Mouse (Mus musculus) hindbrain, embryonic 14.5 days (tissue): Measurements from ENCODE around the gene Nav2. TPM values are rescaled to one million over a fixed set of nuclear protein-coding genes. Genes with fewer than 3 reads are reported as not detected.

Experiments used
- ATAC-seq: fragments of 200-750 bp; cut with Nextera tagmentation; 2 replicates; pipeline ENCODE4 v1.8.0; 2017; ENCODE audit warnings: moderate number of reproducible peaks, mild to moderate bottlenecking, moderate TSS enrichment, moderate library complexity; ENCODE audit not compliant: low FRiP score
- DNase-seq: peaks from one replicate; pipeline ENCODE4 v3.0.0-alpha.2; 2015; ENCODE audit warnings: low spot score
- H3K27ac ChIP-seq: fragments of 300-500 bp; sonication (generic); 2 replicates; pipeline ENCODE4 v1.5.1; 2014; ENCODE audit warnings: mild to moderate bottlenecking, moderate library complexity
- H3K27me3 ChIP-seq: fragments of 300-500 bp; sonication (generic); 2 replicates; pipeline ENCODE4 v1.6.1; 2014; ENCODE audit warnings: mild to moderate bottlenecking, low read length, mixed read lengths; ENCODE audit not compliant: control insufficient read depth, insufficient read depth
- H3K36me3 ChIP-seq: fragments of 300-500 bp; sonication (generic); replicated peaks from 2 replicates; pipeline ENCODE4 v1.6.1; 2014; ENCODE audit not compliant: control insufficient read depth, insufficient read depth
- H3K4me1 ChIP-seq: fragments of 300-500 bp; sonication (generic); replicated peaks from 2 replicates; pipeline ENCODE4 v1.6.1; 2014; ENCODE audit warnings: antibody characterized with exemption, low read length, mixed read lengths; ENCODE audit not compliant: control insufficient read depth, insufficient read depth
- H3K4me2 ChIP-seq: fragments of 300-500 bp; sonication (generic); replicated peaks from 2 replicates; pipeline ENCODE4 v1.6.1; 2014; ENCODE audit warnings: mild to moderate bottlenecking, moderate library complexity
- H3K4me3 ChIP-seq: fragments of 300-500 bp; sonication (generic); replicated peaks from 2 replicates; pipeline ENCODE4 v1.5.1; 2014; ENCODE audit warnings: mild to moderate bottlenecking, low read length
- H3K9ac ChIP-seq: fragments of 300-500 bp; sonication (generic); 2 replicates; pipeline ENCODE4 v1.6.1; 2014
- H3K9me3 ChIP-seq: fragments of 300-500 bp; sonication (generic); 2 replicates; pipeline ENCODE4 v1.6.1; 2016; ENCODE audit warnings: low read length; ENCODE audit not compliant: control insufficient read depth
- WGBS: fragments of 180-500 bp; shearing (Covaris S2); extraction: QIAGEN DNeasy Blood & Tissue Kit; methylation state at CpG from one replicate; pipeline ENCODE4 v1.1.7; 2014; 5-methylcytosine and 5-hydroxymethylcytosine counted together
- polyA plus RNA-seq: library from polyadenylated mRNA; unstranded; fragments of >200 nt; fragmentation: Nextera tagmentation; extraction: Ambion mirVana; gene quantifications from 2 replicates; pipeline ENCODE4 v1.2.1, GENCODE M21; 2014

Nav2 gene
- polyA plus RNA-seq, 1 experiment from 2014 or later: 28.2 TPM

DNA sequence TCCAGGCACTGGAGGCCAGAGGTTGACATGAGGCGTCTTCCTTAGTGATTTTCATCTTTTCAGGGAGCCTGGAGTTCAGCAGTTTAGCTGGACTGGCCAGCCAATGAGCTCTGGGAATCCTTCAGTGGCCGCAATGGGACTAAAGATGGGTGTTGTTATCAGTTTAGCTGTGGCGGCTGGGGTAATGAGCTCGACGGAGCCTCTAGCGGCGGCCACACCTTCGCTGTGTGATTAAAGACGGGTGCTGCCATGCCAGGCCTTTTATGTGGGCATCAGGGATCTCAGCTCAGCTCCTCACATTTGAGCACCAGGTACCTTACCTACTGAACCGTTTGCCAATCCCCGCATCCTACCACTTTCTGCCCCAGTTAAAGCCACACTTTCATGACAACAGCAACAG lies 37.2 kb upstream of the Nav2 start:
- Histone ChIP-seq H3K9ac (no peak overlapping the region), H3K27me3 (no peaks in the 10 kb centered on the region), H3K4me2 (no peak overlapping the region), H3K9me3 (no peaks in the 10 kb centered on the region), H3K4me3 (no peak overlapping the region), H3K4me1 (no peaks in the 10 kb centered on the region), H3K36me3 (0 out of 2 replicates have a peak, but pooled peaks cover 3% of the 10 kb centered on the region), H3K27ac (no peak overlapping the region)
- 93% methylated on average over 11 of the region's 11 CpGs for WGBS
- DNase-seq (no peak), ATAC-seq (no peak)

DNA sequence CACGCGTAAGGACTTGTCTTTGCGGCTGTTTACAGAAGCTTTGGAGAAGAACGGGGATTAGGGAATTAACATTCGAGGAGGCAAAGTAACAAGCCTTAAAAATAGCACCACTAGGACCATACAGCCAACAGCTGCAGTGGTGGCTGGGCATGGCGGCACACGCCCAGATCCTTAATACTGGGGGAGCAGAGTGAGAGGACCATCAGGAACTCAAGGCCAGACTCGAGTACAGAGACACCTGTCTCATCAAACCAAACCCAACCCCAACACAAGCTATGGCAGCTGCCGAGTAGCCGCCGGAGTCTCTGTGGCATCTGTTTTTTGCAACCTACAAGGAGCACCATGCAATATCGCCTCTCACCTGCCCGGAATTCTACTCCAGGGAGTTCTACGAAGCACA lies 33.4 kb upstream of the Nav2 start:
- DNase-seq (no peak), ATAC-seq (no peak)
- Histone ChIP-seq H3K27me3 (no peaks in the 10 kb centered on the region), H3K36me3 (0 out of 2 replicates have a peak, but pooled peaks cover 3% of the 10 kb centered on the region), H3K9ac (no peak overlapping the region), H3K4me3 (no peak overlapping the region), H3K4me2 (no peak overlapping the region), H3K4me1 (no peaks in the 10 kb centered on the region), H3K9me3 (no peaks in the 10 kb centered on the region), H3K27ac (no peak overlapping the region)
- WGBS: 97% methylated on average over 14 of the region's 14 CpGs

DNA sequence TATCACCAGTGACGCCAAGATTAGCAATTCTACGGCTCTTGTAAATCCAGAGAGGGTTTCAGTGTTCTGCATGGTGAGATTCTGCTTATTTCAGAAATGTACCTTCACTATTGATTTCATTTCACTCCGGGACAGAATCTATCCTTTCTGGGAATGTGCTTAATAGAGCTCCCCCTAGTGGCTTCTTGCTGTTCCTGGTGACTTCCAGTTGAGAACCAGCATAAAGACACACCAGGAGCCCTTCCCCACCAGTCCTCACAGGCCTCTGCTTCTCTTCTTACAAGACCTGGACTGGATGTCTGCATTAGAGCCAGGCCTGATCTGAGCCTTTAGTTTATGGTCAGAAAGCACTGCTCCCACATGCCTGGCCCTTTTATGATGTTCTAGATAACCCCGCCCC lies 32.0 kb upstream of the Nav2 start:
- WGBS: 69% methylated on average over 4 of the region's 4 CpGs
- Histone ChIP-seq H3K36me3 (0 out of 2 replicates have a peak, but pooled peaks cover 3% of the 10 kb centered on the region), H3K27me3 (no peaks in the 10 kb centered on the region; the same call in 1 of the 2 replicates), H3K9me3 (no peaks in the 10 kb centered on the region), H3K4me2 (no peak overlapping the region), H3K4me1 (peaks cover 5% of the 10 kb centered on the region; the same call in 1 of the 2 replicates), H3K9ac (no peak overlapping the region), H3K4me3 (no peak overlapping the region), H3K27ac (no peak overlapping the region)
- no peak for ATAC-seq
- peak; percentile 77 for DNase-seq

DNA sequence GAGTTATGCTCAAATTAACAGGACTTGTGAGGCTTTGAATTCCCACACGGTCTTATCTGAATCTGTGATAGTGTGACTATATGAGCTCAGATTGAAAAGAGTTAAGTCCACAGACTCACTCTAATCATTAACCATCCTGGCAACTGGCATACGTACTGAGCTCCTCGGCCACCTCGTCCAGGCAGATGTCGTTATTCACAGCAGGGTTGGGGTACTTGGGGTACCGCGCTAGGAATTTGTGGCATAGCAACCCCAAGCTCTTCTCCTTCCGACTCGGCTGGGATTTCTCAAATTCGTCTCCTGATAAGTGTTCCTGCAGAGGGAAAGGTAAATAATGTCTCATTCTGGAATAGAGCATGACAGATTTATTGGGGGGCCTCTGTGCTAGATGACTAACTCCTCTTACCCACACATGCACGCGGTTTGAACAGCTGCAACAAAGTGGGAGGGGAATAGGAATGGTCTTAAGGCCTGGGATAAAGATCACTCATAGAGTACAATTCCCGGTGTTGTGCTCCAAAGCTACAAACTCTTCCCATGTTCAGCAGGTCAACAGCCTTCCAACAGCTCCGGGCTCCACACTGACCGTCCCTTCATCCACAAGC lies 30.6 kb upstream of the Nav2 start:
- no peak overlapping the region for H3K9ac ChIP-seq
- H3K27me3 ChIP-seq: peaks cover 11% of the 10 kb centered on the region
- DNase-seq (no peak), ATAC-seq (no peak)
- 79% methylated on average over 15 of the region's 15 CpGs for WGBS
- H3K4me2 ChIP-seq: no peak overlapping the region
- no peak overlapping the region for H3K27ac ChIP-seq
- H3K36me3 ChIP-seq: 0 out of 2 replicates have a peak, but pooled peaks cover 3% of the 10 kb centered on the region
- H3K4me3 ChIP-seq: no peak overlapping the region
- H3K4me1 ChIP-seq: peaks cover 5% of the 10 kb centered on the region; the same call in 1 of the 2 replicates
- H3K9me3 ChIP-seq: no peaks in the 10 kb centered on the region

DNA sequence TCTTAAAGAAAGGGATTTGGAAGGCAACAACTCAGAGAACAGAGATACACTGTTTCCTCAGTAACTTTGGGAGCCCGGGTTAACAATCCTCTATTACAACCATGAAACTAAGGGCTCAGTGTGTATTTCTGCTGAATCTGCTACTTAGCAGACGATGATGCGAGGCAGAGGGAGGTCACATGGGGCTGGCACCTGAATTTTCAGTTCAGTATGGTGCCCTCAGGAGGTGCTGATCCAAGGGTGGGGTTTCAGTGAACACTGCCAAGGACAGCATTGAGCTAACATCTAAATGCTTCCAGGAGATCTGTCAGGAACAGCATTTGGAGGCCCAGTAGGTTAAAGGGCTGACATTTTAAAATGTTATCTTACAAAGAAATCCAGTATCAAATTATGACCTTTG lies 28.9 kb upstream of the Nav2 start:
- H3K9me3 ChIP-seq: no peaks in the 10 kb centered on the region
- H3K4me3 ChIP-seq: no peak overlapping the region
- no peaks in the 10 kb centered on the region for H3K36me3 ChIP-seq
- no peak overlapping the region for H3K9ac ChIP-seq
- no peak for DNase-seq
- ATAC-seq: no peak
- 45% methylated on average over 3 of the region's 3 CpGs for WGBS
- peaks cover 5% of the 10 kb centered on the region; the same call in 1 of the 2 replicates for H3K4me1 ChIP-seq
- peaks cover 22% of the 10 kb centered on the region for H3K27me3 ChIP-seq
- H3K4me2 ChIP-seq: peak overlapping the region; percentile 37
- no peak overlapping the region for H3K27ac ChIP-seq

DNA sequence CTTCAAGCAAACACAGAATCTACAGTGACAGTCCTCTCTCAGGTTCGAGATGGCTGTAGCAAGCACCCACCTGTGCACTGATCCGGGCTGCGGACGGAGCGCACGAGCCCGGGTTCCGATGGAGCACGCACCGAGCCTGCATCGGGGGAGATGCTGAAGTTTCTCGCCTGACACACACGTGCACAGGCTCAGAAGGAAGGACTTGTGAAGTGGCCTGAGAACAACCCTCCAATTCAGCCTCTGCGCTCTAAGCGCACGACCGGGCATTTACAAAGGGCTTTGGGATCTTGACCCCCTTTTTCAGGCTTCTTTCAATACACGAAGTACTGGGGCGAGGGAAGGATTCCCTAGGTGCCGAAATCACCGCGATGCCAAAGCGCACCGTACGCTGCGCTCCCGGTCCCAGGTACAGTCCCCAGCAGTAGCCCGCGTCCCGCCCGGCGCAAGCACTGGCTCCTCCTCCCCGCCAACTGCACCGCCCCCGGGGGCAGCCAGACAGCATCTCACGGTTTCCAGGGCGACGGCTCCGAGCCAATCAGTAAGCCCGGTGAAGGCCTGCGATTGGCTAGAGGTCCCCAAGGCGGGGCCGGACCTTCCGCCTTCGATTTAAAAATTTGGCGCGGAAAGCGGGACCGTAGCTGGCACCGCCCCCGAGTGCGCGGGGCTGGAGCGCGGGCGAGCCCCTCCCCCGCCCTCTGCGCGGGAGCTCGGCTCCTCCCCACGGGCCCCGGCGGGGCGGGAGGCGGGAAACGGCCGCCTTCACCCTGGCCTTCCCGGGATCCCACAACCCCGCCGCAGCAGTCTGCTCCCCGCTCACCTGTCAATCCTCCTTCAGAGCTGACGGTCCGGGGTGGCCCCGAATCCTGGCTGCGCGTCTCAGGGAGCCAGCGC lies 27.7 kb upstream of the Nav2 start:
- peak overlapping the region; percentile 51 for H3K9ac ChIP-seq
- H3K4me3 ChIP-seq: peak overlapping the region; percentile 74

DNA sequence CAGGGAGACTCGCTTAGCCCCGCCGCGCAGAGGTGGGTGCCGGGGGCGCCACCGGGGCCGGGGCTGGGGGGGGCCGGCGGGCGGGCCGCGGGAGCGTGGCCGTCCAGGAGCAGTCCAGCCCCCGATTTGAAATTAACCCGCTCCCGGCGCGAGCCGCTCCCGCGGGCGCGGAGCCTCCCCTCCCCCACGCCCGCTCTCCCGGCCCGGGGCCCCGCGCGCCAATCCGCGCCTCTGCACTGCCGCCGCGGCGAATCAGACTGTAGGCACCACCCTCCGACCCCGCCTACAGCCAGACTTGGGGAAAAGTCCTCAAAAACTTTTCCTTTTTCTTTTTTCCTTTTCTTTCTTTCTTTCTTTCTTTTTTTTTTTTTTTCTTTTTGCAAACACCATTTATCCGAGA lies 27.0 kb upstream of the Nav2 start, which contains the start of gene E2f8:
TSS of gene E2f8 (minus strand) at position 111 of the 400 bp plus-strand sequence.
- H3K4me2 ChIP-seq: peak within 1 kb of the TSS; percentile 100
- H3K9ac ChIP-seq: peak within 1 kb of the TSS; percentile 51
- H3K27me3 ChIP-seq: peaks cover 25% of the 10 kb centered on the region
- DNase-seq: peak; percentile 55
- H3K4me1 ChIP-seq: peaks cover 5% of the 10 kb centered on the region; the same call in 1 of the 2 replicates
- 0% methylated on average over 36 of the region's 41 CpGs for WGBS
- peak; percentile 54 for ATAC-seq
- no peaks in the 10 kb centered on the region for H3K9me3 ChIP-seq
- peak within 1 kb of the TSS; percentile 74 for H3K4me3 ChIP-seq
- H3K36me3 ChIP-seq: no peaks in the 10 kb centered on the region
- H3K27ac ChIP-seq: no peak within 1 kb of the TSS

More for the DNA sequence above, 27.7 kb upstream of the Nav2 start:
- H3K4me2 ChIP-seq: peak overlapping the region; percentile 100
- no peaks in the 10 kb centered on the region for H3K9me3 ChIP-seq
- ATAC-seq (peak; percentile 99), DNase-seq (peak; percentile 96)
- H3K36me3 ChIP-seq: no peaks in the 10 kb centered on the region
- under 1% methylated on average over 70 of the region's 77 CpGs for WGBS
- peaks cover 25% of the 10 kb centered on the region for H3K27me3 ChIP-seq
- H3K27ac ChIP-seq: no peak overlapping the region
- peaks cover 5% of the 10 kb centered on the region; the same call in 1 of the 2 replicates for H3K4me1 ChIP-seq

DNA sequence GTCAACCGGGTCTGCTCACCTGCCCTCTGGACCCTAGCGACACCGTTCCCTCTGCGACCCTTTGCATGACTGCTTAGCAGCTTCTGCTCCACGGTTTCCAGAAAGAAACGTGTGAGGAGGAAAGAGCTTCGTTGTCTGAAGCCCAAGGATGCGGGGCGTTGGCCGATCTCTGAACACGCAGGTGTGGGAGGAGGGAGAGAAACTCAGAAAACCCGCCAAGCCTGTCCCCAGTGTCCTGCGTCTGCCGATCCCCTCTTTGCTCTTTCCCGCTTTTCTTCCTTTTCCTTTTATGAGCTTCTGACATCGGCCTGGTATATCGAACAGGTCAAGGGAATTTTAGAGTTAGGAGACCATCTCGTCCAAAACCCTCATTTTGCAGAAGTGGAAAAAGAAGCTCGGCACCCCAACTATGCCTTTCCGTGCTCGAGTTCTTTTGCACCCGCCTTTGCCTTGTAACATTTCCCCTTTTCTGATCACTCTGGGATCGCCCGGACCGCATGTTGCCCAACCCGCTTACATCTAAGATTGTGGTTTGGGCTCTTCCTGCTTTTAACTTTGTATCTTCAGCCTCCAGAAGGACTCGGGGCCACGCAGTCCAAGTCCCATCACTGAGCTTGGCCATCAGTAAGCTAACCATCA lies 26.4 kb upstream of the Nav2 start:
- 1% methylated on average over 28 of the region's 28 CpGs for WGBS
- H3K9me3 ChIP-seq: no peaks in the 10 kb centered on the region

More for the DNA sequence above, 26.4 kb upstream of the Nav2 start:
- no peaks in the 10 kb centered on the region for H3K36me3 ChIP-seq
- H3K9ac ChIP-seq: no peak overlapping the region
- H3K27me3 ChIP-seq: peaks cover 25% of the 10 kb centered on the region
- peaks cover 5% of the 10 kb centered on the region; the same call in 1 of the 2 replicates for H3K4me1 ChIP-seq
- H3K4me2 ChIP-seq: peak overlapping the region; percentile 100
- ATAC-seq (no peak), DNase-seq (no peak)
- peak overlapping the region; percentile 74 for H3K4me3 ChIP-seq
- no peak overlapping the region for H3K27ac ChIP-seq
